Mouse (Mus musculus) retina, postnatal 7 days (tissue): ENCODE measurements at regions not wholly inside any gene's neighbourhood (a gene's known extent, or its start where the extent isn't known, plus 50 kb on each side); places are given as distances from the start of the nearest gene placed in this dataset.
A peak's percentile ranks its signal among the peaks of the same experiment; 100 is the strongest.
"Not testable (repeated sequence)": the region's sequence is repeated elsewhere in the genome, so short reads cannot be mapped to it uniquely, and the experiment has no call there.

Source experiments
- DNase-seq: peaks from one replicate; pipeline ENCODE4 v3.0.0-alpha.2; 2012; ENCODE audit warnings: low read depth, low spot score

DNA sequence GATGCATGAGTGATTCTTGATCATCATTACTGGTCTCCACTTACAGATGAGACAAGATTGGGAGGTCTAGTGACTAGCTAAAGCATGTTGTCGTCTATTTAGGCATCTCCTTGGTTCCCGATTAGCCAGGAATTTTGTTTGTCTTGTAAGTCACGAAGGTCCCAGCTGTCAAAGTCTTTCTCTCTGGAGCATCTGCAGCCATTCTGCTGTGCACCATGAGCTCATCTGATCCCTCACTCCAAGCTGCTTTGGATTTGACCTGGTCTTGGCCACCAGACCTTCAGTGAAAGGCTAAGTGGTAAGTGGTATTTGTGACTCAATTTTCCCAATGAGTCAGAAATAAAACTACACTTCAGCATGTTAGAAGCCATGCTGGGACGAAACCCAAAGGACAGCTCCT is 53.3 kb upstream of the Creb5 start:
- DNase-seq: no peak

DNA sequence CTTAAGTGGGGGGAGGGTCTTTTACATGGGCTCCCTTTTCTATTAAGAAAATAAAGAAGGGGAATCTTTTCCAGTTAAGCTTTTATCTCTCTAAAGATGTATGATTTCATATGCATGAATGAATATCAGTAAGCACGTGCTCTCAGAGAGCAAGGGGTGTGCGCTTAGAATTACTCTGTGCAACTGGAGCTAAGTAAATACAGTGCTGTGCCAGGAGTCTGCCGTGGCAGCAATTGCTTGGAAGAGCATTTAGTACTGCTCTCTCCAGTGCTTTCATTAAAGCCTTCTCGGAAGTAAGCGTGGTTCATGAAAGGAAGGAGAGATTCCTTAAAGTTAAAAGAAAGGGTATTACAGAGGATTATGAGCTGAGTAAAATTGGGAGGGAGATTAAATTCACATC is 54.5 kb upstream of the Creb5 start:
- DNase-seq: no peak

DNA sequence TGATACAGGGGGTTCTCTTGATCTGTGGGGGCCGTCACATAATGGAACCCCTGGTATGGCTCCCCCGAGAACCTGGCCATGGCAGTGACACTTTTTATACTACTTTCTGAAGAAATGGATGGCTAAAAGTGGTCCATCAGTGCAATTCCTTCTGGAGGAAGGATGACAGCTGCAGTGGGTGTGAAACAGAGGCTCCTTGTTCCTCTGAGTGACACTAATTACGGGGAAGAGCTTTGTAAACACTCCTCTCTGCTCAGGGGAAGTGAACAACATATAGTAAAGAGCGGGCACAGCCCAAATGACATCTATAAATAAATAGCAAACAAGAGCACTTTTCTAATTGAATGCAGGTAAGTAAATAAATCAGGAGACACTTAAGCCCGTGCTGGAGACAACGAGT is 57.7 kb upstream of the Creb5 start:
- no peak for DNase-seq

DNA sequence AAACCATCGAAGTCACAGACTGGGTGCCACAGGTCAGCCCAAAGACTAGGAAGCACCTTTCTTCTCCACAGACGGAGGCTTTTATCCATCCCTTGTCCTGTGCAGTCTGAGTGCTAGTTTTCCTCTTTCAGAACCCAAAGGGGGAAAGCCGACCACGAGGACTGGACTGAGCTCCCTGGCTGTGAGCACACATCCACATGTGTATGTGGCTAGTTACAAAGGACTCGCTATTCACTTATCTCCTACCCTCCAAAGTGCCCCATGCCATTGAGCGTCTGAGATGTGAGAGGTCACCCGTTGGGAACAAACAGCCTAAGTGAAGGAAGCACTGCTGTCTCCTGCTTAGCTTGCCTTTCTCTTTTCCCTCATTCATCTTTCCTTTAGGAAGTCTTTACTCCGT is 65.0 kb upstream of the Creb5 start:
- no peak for DNase-seq

DNA sequence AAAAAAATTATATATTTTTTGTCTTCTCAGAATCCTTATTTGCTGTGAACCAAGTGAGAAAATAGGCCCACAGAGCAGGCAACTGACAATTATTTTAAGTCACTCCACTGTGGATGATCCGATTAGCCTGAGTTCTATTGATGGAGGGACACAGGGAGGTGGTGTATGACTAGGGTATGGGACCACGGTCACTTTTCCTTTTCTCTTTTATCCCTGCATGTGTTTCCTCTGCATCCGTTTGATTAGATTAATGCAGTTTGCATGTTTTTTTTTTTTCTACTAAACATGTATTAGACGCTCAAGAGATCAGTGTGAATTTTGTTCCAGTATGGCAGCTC is 65.4 kb upstream of the Creb5 start:
- DNase-seq: no peak

DNA sequence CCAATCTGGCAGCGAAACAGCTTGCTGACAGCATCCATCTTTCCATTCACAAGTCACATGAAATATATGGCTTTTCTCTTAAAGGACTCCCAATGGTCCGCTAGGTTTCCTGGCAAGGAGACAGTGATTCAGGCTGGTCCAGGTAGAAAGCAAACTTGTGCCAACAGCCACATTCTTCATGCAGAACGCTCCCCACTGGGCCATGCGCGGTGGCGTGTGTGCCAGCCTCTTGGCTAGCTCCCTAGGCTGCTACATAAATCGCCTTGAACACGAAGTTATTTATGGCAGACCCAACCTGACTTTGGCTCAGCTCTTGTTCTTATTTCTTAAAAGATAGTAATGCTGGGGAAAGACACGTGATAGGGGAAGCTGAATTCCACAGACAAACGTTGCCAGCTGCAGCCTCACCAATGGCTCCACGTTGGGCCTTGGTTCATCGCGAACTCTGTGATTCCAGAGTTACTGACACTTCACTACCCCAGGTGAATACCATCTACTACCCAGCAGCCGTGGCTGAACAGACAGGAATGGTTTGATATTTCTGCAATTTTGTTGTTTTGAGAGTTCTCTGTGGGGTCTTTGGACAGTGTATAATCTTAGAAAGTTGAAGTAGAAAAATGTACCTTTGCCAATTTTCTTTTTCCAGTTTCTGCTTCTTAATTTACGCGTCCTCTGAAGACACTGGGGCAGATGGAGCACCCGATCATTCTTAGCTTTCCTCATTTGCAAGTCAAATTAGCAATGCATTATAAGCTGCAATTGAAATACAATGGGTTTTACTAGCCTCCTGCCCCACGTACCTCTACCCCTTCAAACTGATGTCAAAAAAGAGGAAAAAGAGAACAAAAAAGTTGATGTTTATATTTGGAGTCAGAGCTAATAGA is 66.0 kb upstream of the Creb5 start:
- DNase-seq: no peak

DNA sequence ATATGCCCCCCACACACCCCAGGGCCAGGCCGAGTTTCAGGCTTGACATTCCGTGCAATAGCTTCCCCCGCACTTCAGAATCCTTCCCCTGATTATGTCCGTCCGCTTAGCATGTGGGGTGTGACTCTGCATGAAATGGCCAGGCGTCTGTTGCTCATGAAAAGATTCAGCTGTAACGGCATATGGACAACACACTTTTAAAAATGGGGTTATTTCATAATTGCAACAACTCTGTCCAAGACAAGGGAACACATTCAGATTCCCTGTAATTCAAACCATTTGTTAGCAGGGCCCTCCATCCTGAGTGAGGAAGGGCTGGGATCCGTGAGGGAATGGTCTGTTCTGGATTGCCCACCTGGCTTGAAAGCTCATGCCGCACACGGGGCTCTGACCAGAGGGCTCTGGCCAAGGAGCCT is 68.2 kb upstream of the Creb5 start:
- no peak for DNase-seq

DNA sequence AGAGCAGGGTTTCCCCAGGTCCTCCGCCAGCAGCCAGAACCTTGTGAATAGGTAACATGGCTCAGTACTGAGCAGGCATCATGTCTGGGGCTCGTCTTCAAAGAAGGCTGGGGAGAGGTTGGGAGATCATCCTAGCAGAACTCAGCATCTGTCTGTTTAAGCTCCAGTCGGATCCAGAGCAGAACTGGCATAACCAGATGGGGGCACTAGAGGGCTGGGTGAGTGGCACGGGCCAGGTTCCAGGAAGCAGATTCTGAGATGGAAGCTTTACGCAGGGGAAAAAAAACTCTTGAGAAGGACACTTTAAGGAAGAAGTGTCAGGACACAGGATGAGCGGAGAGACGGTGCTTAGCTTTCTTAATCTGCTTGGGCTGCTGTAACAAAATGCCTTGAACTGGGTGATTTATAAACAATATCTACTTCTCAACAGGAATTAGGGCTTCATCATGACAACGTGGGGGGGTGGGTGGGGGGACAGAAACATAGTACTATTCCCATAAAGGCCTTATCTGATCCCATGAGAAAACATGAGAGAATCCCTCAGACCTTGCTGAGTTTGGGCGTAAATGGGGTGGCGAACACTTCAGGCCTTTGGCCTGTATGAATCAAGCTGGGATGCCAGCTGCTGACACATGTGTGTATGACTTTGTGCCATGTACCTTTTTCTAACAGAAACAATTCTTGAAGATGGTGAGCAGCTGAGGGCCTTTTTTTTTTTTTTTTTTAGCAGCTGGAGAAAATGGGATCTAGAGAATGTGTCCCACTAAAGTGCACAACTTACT is 69.6 kb upstream of the Creb5 start:
- DNase-seq: peak; percentile 16

DNA sequence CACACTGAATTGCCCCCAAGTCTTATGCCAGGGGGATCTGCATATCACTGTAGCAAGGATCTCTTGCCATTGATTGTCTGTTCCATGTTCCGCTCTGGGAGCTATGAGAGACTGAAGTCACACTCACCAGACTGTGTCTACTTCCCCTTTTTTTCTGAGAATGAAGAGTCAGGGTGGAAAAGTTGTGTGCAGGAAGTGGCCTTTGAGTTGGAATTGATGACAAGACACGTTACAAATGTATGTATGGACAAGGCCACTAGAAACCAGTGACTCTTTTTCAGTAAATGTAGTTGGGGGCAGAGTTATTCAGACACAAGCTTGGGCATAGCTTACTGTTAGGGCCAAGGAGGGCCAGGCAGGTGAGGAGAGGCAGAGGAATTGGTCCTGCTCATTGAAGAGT is 70.4 kb upstream of the Creb5 start:
- no peak for DNase-seq

DNA sequence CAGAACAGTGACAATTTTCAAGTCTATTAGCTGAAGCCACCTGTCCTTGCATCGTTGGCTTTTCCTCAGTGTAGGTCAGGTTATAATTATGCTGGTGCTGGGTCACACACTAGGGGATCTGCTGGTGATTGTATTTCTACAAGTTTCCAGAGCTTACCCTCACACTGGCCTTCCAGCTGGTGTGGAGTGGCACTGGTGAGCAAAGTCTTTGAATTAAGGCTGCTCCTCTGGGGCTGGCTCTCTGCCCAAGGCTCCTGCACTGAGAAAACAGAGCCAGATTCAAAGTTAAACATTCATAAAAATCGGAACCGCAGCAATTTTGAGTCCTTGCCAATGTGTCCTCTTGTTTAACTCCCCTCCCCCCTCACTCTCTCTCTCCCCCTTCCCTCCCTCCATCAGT is 75.7 kb upstream of the Creb5 start:
- DNase-seq: no peak

DNA sequence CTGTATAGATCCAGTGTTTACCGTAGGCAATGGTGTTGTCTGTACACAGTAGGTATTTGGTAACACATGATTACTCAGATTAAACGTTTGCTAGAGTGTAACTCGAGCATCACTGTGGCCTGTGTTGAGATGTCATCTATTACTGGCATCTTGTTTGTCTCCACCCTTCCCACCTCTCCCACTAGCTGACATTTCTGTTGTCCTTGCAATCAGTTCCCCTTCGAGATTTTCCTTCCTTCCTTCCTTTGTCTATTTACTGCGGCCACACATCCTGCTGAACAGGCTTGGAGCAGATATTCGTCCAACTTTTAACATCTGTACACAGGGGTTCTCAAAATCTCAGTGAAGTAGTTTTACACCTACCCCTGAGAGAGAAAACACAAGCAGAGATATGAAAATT is 77.7 kb upstream of the Creb5 start:
- no peak for DNase-seq

DNA sequence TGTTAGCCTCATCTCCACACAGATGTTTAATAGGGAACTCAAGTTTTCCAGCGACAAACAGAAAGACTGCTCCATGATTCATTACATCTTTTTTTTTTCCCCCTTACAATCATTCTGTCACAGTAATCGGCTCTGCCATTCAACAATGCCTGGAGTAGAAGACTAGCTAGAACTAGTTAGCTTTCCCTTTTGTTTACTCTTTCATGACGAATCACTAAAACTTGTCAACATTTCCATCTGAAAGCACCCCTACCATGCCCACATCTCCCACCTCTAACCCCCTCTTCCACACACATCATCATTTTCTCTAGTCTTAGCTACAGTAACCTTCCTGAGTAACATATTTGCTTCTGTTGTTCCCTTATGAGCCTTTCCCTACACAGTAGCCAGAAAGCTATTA is 78.6 kb upstream of the Creb5 start:
- DNase-seq: no peak

DNA sequence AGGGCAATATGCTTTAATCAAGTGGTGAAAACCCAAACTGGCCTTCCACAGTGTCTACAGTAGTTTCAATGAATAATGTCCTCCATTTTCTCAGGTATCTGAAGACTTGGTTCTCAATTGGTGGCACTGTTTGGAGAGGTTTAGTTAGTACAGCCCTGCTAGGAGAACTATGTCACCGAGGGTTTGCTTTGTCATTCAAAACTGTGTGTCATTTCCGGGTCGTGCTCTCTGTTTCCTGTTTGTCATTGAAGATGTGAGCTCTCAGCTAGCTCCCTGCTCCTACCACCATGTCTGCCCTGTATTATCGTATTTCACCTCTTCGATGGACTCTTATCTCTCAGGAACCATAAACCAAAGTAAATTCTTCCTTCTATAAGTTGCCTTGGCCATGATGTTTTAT is 79.3 kb upstream of the Creb5 start:
- no peak for DNase-seq

DNA sequence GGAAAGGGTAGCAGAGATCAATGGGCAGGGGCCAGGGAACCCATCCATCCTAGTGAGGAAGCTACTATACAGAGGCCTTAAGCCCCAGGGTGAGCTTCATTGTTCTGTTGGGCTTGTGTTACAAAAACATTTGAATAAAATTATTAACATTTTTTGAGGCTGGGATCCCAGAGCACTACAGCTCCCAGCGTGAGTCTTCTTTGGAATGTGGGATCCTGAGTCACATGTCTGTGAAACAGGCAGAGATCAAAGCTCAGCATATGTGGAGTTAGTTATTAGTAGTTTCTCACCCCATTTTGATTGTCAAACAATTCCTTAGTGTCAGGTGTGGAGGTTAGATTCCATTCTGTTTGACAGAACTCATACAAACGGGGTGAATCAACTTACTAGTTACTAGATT is 79.7 kb upstream of the Creb5 start:
- no peak for DNase-seq

DNA sequence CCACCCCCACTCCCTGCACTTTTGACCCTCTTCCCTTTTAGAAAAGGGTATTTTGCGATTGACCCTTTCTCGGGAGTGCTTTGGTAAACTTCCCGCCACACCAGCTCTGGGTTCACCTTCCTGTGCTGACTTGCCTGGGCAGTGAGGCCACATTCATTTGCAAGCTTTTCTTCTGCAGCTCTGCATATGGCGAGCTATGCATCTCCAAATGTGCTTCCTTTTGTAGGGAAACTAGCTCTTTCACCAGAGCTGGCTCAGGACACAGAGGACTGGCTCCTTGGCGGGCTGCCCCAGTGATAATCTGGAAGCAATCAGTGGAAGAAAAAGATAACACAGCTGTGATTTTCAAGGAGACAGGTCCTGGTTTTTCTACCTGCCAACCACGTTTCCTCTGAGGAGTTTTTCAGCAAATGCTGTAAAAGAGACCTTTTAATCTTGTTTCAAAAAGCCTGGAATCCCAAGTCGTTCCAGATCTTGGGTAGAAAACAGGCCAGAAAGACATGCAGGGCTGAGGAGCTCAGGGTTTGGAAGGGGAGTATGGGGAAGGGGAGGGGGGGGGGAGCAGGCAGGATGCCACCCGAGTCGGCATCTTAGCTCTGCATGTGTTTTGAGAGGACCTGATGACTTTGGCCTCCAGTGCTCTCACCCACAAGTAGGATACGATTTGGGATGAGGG is 85.7 kb upstream of the Creb5 start:
- no peak for DNase-seq

DNA sequence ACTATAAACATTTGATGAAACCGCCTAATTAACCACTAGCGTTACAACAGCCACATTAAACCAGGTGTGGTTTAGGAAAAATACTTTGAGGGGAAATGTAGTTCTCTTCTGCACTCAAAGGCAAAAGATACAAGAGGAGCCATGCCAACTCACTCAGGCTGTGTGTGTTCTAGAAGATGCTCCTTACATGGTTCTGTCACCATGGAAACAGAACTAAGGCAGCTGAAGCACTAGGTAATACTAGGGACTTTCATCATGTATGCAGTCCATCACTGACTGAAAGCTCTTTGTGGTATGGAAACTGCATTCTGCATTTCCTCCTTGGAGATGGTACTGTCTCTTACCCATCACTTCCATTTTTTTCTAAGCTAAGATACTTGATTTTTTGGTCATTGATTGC is 87.6 kb upstream of the Creb5 start:
- no peak for DNase-seq

DNA sequence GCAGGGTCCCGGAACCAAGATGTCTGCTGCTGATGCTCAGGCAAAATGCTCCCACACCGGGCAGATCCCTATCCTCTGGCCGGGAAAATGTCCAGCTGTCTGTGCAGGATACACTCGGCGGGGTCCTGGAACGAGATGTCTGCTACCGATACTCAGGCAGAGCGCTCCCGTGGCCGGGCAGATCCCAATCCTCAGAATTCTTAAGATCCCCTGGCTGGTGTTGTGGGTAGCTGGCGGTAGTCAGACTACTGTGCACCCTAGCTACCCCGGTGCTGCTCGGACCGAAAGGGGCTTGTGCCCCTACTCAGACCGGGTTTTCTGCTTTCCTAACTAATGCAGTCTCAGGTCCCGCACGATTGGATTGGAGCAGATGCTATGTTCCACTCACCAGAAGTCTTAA is 104.9 kb upstream of the Creb5 start:
- not testable (repeated sequence) for DNase-seq

DNA sequence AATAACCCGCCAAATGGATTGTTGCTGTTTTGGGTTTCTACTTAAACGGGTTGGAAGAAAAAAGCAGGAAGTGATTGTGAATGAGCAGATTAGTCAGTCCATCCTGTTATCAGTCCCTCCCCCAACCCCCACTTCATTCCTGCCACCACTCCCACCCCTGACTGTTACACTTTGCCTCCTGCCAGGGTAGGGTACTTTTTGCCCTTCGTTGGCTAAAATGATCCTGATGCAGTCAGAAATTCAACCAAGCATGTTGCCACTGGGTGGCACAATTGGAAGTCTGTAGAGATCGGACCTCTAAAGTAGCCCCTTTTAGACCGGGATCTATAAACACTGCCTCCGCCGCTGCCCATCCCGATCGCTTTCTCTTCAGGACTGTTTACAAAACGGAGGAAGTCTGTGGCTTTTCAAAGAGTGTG is 96.0 kb upstream of the Jazf1 start:
- DNase-seq: peak; percentile 29

DNA sequence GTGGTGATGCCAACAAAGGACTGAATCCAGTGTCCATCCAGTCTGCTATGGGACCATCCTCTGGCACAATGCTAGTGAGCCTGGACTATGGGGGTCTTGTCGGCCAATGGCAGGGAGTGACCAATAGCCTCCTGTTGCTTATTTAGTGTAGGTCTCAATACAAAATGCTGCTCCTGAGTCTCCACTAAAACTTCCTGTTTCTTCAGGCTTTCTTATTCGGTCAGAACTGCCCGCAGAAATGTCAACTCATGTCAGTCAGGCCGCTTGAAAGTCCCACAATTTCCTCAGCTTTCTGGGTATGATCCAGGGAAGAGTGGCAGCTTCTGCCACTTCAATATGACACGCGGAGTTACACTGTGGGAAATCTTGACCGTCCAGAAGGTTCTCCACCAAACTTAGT is 94.7 kb upstream of the Jazf1 start:
- no peak for DNase-seq

DNA sequence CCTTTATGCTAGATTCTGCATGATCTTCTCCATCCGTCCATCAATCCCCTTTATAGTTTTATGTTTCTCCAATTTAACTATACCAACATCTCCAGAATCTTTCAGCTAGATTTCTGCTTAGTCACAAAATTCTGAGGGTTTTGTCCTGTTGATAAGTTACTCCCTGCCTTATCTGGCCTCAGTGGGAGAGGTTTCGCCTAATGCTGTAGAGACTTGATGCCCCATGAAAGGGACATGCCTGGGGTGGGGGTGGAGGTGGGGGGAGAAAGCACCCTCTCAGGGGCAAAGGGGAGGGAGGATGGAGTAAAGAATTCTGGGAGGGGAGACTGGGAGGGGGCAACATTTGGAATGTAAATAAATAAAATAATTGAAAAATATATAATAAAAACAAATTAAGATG is 93.2 kb upstream of the Jazf1 start:
- DNase-seq: no peak

DNA sequence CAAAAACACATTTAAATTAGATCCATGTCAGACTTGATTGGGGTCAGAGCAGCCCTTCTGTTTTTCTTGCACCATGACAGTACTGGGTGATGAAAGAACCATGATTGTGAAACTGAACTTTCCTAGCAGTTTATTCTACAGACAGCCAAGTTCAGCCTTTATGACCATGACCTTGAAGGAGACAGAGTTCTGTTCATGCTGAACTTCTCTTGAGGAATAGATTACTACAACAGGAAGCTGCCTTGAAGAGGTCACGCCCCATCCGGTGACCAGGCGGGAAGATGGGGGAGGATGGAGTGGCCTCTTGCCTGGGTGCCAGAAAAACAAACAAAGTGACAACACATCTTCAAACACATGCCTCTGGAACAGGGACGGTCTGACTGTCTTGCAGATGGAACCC is 86.2 kb upstream of the Jazf1 start:
- DNase-seq: no peak

DNA sequence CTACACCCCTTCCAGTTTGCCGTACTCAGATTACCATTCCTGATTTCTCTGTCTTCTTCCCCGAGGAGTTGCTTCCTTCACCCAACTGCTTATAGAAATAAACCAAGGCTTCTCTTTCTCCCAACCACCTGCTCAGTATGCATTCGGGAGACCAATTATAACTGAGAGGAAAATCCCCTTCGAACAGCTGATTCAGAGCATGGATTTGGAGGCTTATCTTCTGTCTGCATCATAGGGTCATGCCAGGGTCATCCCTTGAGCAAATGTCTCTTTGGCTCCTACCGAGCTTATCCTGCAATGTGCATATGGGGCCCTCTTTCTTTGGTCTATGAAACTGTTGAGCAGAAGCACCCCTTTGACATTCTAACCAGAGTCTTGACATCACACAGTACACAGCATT is 79.0 kb upstream of the Jazf1 start:
- peak; percentile 58 for DNase-seq
